Mouse (Mus musculus): ENCODE measurements around the gene Efcab1. TPM values are rescaled to one million over a fixed set of nuclear protein-coding genes. Genes with fewer than 3 reads are reported as not detected.

Gene Efcab1
- polyA plus RNA-seq (2014; fragmentation: Nextera tagmentation; extraction: Ambion mirVana) = 8.6 and 11.1 TPM in 2 replicates

DNA sequence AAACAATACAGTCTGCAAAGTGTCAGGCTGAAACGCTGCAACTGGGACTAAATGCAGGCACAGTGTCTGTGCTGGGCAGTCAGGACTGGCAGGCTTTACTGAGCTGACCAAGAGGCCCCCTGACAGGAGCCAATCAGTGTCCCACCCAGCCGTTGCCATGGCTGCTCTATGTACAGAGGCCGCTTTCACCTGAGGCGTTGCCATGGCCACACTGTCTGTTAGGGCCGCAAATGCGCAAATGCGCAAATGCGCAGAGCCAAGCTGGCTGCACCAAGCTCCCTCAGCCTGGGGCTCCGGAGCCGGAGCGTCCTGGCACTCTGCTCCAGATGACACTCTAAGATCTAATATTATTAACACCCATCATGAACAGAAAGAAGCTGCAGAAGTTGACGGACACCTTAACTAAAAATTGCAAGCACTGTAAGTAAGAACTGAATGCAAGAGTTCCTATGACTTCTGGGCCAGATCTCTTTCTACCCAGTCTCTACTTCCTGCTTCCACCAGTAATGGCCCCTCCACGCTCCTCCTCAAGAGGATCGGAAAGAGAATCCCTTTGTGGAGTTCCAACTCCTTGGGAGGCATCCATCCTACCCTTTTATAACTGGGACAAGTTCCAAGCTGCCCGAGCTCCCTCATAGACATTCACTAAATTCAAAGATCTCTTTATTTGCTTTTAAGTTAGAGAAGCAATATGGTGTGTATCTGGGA is at the start of gene Efcab1:
Gene Efcab1 (plus strand): TSS at position 214 of the 708 bp plus-strand sequence.
- Histone ChIP-seq H3K4me1 (ENCODE audit: insufficient read depth) (0 out of 2 replicates have a peak, but pooled peaks cover 4% of the 10 kb centered on the region), H3K27me3 (ENCODE audit: insufficient read depth, low read length) (no peaks in the 10 kb centered on the region), H3K9me3 (ENCODE audit: low read depth, low read length) (no peaks in the 10 kb centered on the region), H3K27ac (ENCODE audit: low read depth) (no peak within 1 kb of the TSS), H3K9ac (no peak within 1 kb of the TSS), H3K36me3 (ENCODE audit: insufficient read depth) (no peaks in the 10 kb centered on the region), H3K4me3 (ENCODE audit: low read depth, low read length) (peak within 1 kb of the TSS; percentile 28), H3K4me2 (peak within 1 kb of the TSS; percentile 52)
- WGBS = 8% methylated on average over 15 of the region's 15 CpGs
- no peak for TF ChIP-seq CTCF (IDR thresholded peaks at IDR 0.05; ENCODE audit: low read depth)
- DNase-seq = peak; percentile 78
- peak; percentile 99 for ATAC-seq (ENCODE audit: insufficient read depth)

DNA sequence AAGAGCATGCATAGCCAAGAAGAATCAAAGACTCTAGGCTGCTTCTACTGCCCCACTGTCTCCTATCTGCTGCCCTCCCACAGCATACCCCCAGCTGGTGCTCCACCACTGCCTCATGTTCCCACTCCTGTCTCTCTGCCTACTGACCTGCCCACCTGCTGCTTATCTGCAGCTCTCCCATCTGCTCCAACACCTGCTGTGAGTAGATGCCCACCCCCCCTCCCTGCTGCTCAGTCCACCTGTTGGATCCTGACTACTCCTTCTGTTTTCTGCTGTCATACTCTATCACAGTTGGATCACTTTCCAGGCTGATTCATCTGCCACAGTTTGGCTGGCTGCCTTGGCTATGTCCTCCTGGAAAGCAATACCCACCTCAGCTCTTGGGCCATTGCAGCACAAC is 47.0 kb upstream of the Efcab1 start:
- H3K36me3 ChIP-seq (ENCODE audit: insufficient read depth) = no peaks in the 10 kb centered on the region
- no peak overlapping the region for H3K9ac ChIP-seq
- no peak for TF ChIP-seq CTCF (IDR thresholded peaks at IDR 0.05; ENCODE audit: low read depth)
- H3K4me3 ChIP-seq (ENCODE audit: low read depth, low read length) = no peak overlapping the region
- no peaks in the 10 kb centered on the region for H3K4me1 ChIP-seq (ENCODE audit: insufficient read depth)
- no peaks in the 10 kb centered on the region for H3K27me3 ChIP-seq (ENCODE audit: insufficient read depth, low read length)
- ATAC-seq (ENCODE audit: insufficient read depth) (no peak), DNase-seq (no peak)
- no peak overlapping the region for H3K4me2 ChIP-seq
- no peak overlapping the region for H3K27ac ChIP-seq (ENCODE audit: low read depth)
- no peaks in the 10 kb centered on the region for H3K9me3 ChIP-seq (ENCODE audit: low read depth, low read length)

DNA sequence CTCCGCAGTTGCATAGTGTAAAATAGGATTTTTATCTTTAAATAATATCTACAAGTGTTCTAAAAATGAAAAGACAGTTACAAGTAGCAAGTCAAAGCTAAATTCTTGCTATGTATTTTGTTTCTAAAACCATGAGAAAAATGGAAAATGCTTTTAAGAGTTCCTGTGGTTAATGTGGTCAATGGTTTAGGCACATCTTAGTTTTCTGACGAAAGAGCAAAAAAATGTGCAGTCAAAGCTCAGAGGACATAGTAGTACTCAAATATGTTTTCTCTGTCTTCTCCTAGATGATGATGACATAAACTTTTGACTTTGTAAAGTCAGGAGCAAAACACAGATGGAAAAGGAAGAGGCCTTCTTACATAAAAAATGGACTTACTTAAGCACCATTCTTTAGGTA is 21.5 kb upstream of the Efcab1 start:
- Histone ChIP-seq H3K9ac (no peak overlapping the region), H3K27ac (ENCODE audit: low read depth) (no peak overlapping the region), H3K36me3 (ENCODE audit: insufficient read depth) (no peaks in the 10 kb centered on the region), H3K27me3 (ENCODE audit: insufficient read depth, low read length) (no peaks in the 10 kb centered on the region), H3K4me1 (ENCODE audit: insufficient read depth) (no peaks in the 10 kb centered on the region), H3K4me3 (ENCODE audit: low read depth, low read length) (no peak overlapping the region), H3K9me3 (ENCODE audit: low read depth, low read length) (no peaks in the 10 kb centered on the region), H3K4me2 (no peak overlapping the region)
- ATAC-seq (ENCODE audit: insufficient read depth) = no peak
- WGBS = 82% methylated on average over 2 of the region's 2 CpGs
- no peak for TF ChIP-seq CTCF (IDR thresholded peaks at IDR 0.05; ENCODE audit: low read depth)
- DNase-seq = no peak

DNA sequence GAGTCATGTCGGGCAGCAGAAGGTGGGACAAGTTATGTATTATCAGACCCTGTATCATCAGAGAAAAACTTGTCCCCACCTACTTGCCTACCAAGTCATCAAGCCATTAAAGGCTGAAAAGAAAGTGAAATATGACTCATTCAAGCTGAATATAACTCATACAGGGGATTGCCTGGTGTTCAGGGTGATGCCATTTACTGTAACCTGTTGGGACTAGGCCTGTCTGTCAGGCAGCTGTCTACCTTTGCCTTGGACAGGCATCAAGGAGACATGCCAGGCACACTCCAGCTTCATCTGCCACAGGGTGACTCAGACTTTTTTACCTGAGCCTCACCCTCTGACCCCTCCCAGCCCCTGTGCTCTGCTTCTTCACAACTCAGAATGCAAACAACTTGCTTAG is 21.0 kb upstream of the Efcab1 start:
- 70% methylated on average over 1 of the region's 1 CpGs for WGBS
- Histone ChIP-seq H3K4me3 (ENCODE audit: low read depth, low read length) (no peak overlapping the region), H3K4me1 (ENCODE audit: insufficient read depth) (no peaks in the 10 kb centered on the region), H3K9ac (no peak overlapping the region), H3K27ac (ENCODE audit: low read depth) (no peak overlapping the region), H3K9me3 (ENCODE audit: low read depth, low read length) (no peaks in the 10 kb centered on the region), H3K27me3 (ENCODE audit: insufficient read depth, low read length) (no peaks in the 10 kb centered on the region), H3K36me3 (ENCODE audit: insufficient read depth) (no peaks in the 10 kb centered on the region), H3K4me2 (no peak overlapping the region)
- no peak for TF ChIP-seq CTCF (IDR thresholded peaks at IDR 0.05; ENCODE audit: low read depth)
- no peak for ATAC-seq (ENCODE audit: insufficient read depth)
- no peak for DNase-seq

DNA sequence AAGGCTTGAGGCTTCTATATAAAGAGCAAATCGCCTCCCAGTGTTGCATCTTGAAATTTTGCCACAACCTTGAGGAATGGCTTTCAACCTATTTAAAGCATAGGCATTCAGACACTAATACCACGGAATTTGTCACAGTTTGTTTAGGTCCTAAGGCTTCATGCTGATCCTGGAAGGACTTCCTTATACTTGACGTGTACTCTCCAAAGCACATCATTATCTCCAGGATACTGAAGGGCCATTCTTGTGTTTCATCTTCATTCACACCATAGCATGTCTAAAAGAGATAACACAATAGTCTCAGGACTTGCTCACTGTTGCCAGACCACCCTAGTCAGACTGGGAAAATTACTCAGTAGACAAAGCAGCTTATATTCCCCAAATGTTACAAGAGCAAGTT is 13.9 kb upstream of the Efcab1 start:
- no peak overlapping the region for H3K9ac ChIP-seq
- no peak overlapping the region for H3K4me2 ChIP-seq
- H3K27me3 ChIP-seq (ENCODE audit: insufficient read depth, low read length) = no peaks in the 10 kb centered on the region
- peak; percentile 53 for ATAC-seq (ENCODE audit: insufficient read depth)
- DNase-seq = peak; percentile 73
- no peaks in the 10 kb centered on the region for H3K36me3 ChIP-seq (ENCODE audit: insufficient read depth)
- no peak for TF ChIP-seq CTCF (IDR thresholded peaks at IDR 0.05; ENCODE audit: low read depth)
- no peak overlapping the region for H3K4me3 ChIP-seq (ENCODE audit: low read depth, low read length)
- H3K27ac ChIP-seq (ENCODE audit: low read depth) = no peak overlapping the region
- H3K4me1 ChIP-seq (ENCODE audit: insufficient read depth) = peaks cover 7% of the 10 kb centered on the region
- no peaks in the 10 kb centered on the region for H3K9me3 ChIP-seq (ENCODE audit: low read depth, low read length)
- 39% methylated on average over 3 of the region's 3 CpGs for WGBS

DNA sequence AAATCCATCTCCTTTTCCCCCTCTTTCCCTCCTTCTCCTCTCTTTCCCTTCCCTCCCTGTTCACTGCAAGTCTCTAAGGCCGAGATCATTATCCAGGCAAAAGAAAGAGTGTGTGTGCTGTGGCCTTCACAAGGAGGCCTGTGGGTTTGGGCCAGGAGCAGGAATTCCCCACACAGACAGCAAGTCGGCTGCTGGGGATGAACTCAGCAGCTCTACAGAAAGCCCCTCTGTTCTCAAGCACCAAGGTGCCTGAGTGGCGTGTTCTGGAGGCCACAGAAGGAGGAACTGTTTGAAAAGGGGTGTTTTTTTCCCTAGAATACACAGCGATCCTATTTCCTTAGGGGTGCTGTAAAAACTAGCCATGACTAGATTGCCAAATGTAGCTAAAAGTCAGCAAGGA is 12.5 kb upstream of the Efcab1 start:
- no peak for TF ChIP-seq CTCF (IDR thresholded peaks at IDR 0.05; ENCODE audit: low read depth)
- no peaks in the 10 kb centered on the region for H3K27me3 ChIP-seq (ENCODE audit: insufficient read depth, low read length)
- ATAC-seq (ENCODE audit: insufficient read depth) (no peak), DNase-seq (peak; percentile 14)
- no peaks in the 10 kb centered on the region for H3K9me3 ChIP-seq (ENCODE audit: low read depth, low read length)
- peaks cover 7% of the 10 kb centered on the region for H3K4me1 ChIP-seq (ENCODE audit: insufficient read depth)
- H3K4me3 ChIP-seq (ENCODE audit: low read depth, low read length) = no peak overlapping the region
- 39% methylated on average over 4 of the region's 4 CpGs for WGBS
- no peaks in the 10 kb centered on the region for H3K36me3 ChIP-seq (ENCODE audit: insufficient read depth)
- no peak overlapping the region for H3K9ac ChIP-seq
- peak overlapping the region; percentile 73; the same call in 1 of the 2 replicates for H3K27ac ChIP-seq (ENCODE audit: low read depth)
- no peak overlapping the region for H3K4me2 ChIP-seq

DNA sequence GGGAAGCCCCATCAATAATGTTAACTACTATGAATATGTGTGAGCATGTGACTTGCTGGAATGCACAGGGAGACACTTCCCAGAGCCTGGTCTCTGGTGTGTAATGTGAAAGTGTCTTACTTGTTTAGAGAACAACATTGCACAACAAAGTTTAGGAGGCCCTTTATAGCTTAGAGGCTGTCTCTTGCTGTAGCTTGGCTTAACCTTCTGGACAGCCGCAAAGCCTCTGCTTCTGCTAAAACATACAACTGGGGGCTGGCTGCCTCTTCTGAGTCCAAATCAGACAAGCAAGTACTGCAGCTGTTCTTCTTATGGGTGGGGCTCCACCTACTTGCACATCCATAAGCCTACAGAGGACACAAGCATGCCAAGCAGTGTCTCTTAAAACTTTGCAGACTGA is 11.7 kb upstream of the Efcab1 start:
- H3K4me3 ChIP-seq (ENCODE audit: low read depth, low read length) = no peak overlapping the region
- peaks cover 7% of the 10 kb centered on the region for H3K4me1 ChIP-seq (ENCODE audit: insufficient read depth)
- H3K9ac ChIP-seq = no peak overlapping the region
- no peak for TF ChIP-seq CTCF (IDR thresholded peaks at IDR 0.05; ENCODE audit: low read depth)
- H3K9me3 ChIP-seq (ENCODE audit: low read depth, low read length) = no peaks in the 10 kb centered on the region
- 39% methylated on average over 1 of the region's 1 CpGs for WGBS
- no peaks in the 10 kb centered on the region for H3K36me3 ChIP-seq (ENCODE audit: insufficient read depth)
- H3K4me2 ChIP-seq = no peak overlapping the region
- H3K27me3 ChIP-seq (ENCODE audit: insufficient read depth, low read length) = no peaks in the 10 kb centered on the region
- peak; percentile 77 for ATAC-seq (ENCODE audit: insufficient read depth)
- H3K27ac ChIP-seq (ENCODE audit: low read depth) = peak overlapping the region; percentile 44; the same call in 1 of the 2 replicates
- peak; percentile 80 for DNase-seq
